Mouse (Mus musculus) telencephalon, adult 2 months (tissue): Measurements from ENCODE around the gene Neu3.
"Not testable (repeated sequence)": the region's sequence is repeated elsewhere in the genome, so short reads cannot be mapped to it uniquely, and the experiment has no call there.

Experiments used
- DNase-seq: peaks from one replicate; pipeline ENCODE4 v3.0.0-alpha.2; 2011; ENCODE audit warnings: low read depth, low spot score

The Neu3 gene

DNA sequence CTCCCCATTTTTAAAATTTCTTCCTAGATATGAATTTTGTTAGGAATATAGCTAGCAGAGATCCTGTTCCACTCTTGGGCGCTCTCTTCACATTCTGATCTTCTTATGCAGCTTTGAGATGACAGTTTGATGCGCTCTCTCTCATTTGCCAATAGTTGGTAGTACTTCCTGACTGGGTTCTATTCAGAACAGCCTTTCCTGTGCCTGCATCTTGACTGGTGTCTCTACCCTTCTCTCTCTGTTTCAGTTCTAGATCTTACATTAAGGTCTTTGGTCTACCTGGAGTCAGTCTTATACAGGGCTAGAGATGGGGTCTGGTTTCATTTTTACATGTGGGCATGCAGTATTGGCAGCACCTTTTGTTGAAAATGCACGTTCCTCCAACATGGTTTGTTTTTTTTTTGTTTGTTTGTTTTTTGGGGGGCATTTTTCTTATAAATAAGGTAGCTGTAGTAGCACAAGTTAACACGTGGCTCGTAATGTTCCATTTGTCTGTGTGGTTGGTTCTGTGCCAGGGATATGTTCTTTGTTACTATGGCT, 6.2 kb upstream of the Neu3 start:
- DNase-seq = no peak

DNA sequence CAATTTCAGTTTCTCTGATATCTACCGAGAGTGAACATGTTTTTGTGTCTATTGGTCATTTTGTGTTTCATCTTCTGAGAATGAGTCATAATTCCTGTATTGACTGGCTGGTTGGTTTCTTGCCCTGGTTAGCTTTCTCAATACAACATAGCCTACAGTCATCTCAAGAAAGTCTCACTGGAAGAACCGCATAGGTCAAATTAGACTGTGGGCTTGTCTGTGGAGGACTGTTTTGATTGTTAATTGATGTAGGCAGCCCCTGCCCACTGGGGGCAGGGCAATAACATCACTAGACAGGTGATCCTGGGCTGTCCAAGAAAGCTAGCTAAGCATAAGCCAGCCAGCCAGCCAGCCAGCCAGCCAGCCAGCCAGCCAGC, 5.6 kb upstream of the Neu3 start:
- no peak for DNase-seq

DNA sequence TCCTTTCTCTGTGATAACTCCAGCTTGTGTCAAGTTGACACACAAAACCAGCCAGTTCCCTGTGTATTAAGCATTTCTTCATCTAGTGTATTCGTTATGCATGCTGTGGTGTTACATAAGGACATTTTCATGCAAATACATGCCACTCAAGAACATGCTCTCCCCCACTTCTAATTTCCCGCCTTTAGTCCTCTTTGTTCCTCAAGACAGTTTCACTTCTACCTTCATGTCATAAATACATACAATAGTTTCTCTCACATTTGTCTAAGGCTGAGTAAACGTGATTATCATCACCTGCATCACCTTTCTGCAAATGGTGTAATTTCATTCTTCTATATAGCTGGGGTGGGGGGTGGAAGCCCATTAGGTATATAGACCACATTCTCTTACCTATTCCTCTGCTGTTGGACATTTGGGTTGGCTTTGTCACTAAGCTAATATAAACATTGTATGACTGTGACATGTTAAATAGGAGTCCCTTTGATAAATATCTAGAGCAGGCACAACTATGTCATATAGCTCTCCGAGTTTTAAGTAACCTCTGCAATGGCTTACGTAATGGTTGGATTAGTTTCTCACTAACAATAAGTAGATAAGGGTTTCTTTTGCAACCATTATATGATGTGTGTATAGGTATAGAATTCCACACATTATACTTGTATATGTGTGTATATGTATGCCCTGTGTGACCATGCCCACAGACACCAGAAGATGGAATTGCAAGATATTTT, 5.1 kb upstream of the Neu3 start:
- no peak for DNase-seq

DNA sequence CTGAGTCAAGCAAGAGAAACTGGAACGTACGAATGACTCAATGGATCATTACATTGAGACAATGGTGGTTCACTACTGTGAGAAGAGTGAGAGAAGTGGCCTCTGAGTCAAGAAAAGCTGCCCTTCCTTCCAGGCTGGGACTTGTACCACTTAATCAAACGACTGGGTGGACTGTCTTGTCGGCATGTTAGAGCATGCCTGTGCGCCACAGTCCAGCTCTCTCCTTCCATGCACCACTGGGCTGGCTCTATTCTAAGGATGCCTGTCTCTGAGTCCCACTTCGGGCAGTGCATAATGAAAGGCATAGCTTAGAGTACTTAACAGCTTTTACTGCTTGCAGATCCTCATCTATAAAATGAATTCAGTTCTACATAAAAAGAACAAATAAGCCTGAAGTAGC, 2.1 kb downstream of the Neu3 start:
- DNase-seq = no peak

DNA sequence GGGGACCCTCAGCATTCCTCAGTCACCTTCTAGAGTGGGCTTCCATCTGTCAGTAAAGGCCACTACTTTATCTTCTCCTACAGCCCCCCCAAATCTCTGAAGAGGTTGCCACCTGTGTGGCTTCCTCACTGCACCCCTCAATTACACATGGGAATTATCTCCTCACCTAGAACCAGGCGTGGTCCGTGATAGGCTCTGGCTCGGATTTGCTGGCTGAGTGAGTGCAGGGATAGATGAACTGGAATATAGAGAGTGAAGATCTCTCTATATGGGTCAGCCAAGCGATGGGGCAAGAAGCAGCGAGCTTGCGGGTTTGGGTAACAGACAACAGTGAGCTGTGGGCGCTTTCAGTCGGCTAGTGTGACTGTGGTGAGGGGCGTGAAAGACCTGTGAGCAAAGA, 2.7 kb downstream of the Neu3 start:
- no peak for DNase-seq

DNA sequence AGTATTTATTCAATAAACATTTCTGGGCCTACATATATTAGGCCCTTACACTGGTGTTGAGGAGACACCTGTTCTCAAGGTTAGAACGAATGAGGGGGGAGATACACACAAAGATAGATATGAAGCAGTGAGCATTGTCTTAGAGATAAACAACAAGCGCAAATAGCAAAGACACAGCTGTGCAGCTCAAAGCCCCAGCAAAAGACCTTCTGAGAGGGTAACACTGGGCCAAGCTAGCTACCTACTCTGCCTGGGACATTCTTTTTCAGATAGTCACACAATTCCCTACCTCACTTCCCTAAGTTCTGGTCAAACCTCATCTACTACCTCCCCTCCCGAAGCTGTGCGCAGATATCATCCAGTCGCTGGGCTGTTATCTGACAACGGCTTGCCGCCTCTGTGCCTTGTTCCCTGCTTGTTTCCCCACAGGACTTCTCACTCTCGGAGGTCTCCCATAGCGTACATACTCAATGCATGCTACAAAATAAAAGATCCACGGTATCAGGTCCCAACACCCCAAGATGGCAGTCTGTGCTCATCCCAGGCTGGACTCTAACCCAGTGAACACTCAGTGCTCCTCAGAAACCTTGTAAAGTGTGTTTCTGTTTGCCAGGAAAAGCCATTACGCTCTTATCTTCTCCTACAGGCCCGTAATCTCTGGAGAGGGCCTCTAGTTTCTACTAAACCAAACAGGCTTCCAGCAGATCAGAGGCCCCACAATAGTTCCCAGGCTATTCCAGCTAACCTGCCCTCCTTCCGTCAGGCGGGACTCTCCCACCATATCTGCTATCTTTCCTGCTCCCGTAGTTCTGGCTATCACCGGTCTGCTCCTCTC, 3.4 kb downstream of the Neu3 start:
- no peak for DNase-seq

DNA sequence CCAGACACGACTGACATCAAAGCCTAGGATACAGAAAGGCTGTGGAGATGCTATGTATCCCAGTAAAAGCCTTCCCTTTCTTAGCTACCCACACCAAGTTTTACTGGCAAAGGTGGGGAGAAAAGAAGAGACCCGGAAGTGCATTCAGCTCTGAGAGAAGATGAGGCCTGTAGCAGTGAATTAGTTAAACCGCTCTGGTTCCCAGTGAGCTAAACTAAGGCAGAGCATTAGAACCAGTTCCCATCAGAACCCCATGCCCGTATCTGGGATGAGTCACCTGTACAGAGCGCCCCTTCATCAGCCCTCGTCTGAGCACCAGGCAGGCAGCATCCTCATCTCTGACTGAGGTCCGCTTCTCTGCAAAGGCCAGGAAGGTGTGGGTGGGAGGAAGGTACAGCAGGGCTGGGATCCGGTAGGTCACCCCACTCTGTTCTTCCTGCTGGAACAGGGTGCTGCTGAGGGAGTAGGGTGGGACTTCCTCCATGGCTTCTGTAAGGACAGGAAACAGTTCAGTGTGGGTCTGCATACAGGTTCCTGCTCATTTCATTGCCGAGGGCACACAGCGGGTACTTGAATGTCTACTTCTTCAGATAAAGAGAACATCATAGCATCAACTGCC, 5.1 kb downstream of the Neu3 start:
- DNase-seq = no peak

DNA sequence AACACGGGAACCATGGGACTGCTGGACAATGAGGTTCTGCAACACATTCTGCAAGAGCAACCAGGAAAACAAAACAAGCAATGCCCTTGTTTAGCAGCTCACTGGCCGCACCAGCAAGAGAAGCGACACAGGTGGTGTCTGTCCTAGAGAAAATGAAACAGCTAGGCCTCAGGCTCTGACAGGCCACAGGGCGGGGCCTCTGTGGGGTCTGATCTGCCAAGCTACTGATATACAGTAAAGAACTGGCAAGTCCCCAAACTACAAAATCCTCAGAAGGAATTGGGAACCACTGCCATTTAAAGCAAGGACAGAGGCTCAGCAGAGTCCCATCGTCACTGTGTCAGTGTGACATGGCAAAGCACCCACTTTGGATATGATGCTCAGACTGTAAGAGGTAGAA, 5.8 kb downstream of the Neu3 start:
- DNase-seq = no peak

DNA sequence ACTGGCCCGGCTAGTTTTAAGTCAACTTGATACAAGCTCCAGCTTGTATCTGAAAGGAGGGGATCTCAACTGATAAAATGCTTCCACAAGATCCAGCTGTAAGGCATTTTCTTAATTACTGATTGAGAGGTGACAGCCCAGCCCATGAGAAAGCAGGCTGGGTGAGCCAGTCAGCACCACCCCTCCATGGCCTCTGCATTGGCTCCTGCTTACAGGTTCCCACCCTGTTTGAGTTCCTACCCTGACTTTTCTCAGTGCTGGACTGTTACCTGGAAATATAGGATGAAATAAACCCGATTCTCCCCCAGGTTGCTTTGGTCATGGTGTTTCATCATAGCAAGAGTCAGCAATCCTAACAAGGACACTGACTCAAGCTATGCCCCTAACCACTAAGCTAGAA, 6.3 kb downstream of the Neu3 start:
- no peak for DNase-seq

DNA sequence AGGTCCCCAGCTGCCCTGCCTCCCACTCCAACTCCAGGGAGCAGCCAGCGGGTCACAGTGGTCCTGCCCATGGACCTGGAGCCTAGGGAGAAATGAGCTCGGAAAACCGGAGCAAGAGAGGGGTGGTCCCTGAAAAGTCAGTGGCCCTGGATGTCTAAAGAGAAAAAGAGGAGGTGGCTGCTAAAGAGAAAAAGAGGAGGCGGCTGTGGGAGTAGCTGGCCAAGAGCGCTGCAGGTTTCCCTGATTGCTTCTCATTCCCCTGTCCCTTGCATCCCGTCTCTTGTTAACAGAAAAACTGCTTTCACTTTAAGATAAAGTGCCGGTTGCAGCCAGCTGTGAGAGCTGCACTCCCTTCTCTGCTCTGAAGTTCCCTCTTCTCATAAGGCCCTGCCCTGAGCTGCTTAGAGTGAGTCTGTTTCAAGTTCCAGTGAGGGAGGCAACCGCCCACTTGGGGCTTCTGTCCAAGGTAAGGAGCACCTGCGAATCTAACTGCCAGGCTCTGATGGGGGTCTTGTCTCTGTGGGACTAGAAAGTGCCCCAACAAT, 10.0 kb downstream of the Neu3 start:
- DNase-seq = not testable (repeated sequence)

DNA sequence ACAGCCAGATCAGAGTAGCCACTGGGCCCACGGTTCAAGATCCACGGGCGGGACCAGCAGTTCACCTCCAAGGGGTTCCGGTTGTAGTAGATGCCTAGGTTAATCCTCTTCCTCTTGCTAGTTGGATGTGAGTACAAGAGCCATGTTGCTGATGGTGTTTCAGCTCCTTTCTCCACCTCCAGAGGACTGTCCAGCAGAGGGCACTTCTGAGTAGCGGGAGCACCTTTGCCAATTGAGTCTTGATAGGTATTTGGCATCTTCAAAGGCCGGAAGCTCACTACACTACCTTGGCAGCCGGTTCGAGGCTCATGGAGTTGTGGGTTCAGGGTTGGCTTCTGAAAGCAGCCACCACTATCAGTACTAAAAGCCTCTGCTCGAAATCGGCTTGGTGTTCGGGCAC, 14.8 kb downstream of the Neu3 start:
- no peak for DNase-seq

DNA sequence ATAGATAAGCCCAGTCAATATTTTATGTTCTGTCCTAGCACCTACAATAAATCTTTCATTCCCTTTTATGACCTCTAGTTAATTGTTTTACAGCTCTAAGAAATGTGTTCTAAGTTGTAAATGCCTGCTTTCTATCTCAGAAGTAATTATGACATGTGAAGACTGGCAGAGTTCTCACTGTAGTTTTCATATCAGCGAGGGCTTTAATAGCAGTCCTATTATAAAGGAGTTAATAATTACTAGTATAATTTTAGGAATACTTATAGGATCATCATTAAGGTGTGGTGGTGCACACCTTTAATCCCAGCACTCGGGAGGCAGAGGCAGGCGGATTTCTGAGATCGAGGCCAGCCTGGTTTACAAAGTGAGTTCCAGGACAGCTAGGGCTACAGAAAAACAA, 16.6 kb downstream of the Neu3 start:
- DNase-seq = no peak

DNA sequence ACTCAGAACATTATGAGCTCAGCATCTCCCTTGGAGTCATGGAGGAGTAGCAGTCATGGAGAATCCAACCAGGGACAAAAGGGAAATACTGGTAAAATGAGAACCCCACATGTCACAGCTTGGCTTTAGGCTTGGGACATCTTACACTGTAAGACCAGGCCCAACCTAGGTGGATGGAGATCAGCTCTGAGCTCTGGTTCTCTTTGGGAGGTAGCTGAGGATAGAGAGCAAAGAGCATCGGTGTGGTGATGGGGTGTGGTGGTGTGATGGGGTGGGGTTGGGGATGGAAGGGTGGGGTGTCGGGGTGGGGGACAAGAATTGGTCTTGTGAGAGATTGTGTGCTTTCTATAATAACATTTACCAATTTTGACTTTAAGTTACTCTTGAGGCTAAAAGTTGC, 17.4 kb downstream of the Neu3 start:
- DNase-seq = no peak

DNA sequence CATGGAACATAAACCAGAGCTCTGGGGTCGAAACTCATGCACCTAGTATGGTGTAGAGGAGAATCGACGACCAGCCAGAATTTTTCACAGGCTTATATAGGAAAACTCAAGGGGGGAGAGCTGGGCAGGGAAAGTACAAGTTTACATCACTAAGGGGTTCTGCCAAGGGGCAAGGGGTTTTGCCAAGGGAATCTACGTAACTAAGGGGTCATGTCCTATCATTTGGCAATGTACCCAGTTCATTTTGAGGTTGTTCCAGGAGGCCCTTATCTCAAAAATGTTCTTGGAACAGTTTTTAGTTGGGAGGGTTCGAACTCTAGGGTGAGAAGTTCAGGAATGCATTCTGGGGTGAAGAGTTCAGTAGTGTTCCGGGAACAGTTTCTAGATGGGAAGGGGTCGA, 21.2 kb downstream of the Neu3 start:
- not testable (repeated sequence) for DNase-seq

DNA sequence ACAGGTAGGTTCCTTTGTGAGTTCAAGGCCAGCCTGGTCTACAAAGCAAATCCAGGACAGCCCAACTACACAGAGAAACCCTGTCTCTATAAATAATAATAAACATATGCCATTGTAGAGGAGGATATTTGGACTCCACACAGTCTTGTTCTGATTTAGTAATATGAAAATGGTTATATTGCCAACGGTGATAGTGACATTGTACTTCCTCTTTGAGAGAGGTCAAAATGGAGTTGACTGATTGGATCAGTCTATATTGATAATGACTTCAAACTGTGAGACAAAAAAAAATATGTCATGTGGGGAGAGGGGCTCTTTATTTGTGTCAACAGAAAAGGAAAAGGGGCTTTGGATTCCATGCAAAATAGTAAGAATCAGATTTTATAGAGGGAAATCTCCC, 22.9 kb downstream of the Neu3 start:
- DNase-seq = no peak

DNA sequence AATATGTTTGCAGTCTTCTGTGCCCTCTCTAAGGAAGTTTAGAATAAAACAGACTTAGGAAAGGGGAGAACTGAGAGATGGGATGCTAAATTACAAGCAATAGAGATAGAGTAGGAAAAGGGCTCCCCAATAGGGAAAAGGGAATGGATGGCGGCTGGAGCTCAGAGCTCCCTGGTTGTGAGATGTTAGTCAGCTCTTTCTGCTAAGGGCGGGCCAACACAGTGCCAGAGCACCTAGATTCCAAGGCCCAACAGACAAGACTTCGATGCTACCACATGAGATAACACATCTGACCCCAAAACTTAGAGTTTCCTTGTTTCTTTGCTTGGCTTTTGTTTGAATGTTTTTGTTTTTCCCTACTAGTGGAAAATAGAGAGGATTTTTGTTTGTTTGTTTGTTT, 24.2 kb downstream of the Neu3 start:
- not testable (repeated sequence) for DNase-seq

DNA sequence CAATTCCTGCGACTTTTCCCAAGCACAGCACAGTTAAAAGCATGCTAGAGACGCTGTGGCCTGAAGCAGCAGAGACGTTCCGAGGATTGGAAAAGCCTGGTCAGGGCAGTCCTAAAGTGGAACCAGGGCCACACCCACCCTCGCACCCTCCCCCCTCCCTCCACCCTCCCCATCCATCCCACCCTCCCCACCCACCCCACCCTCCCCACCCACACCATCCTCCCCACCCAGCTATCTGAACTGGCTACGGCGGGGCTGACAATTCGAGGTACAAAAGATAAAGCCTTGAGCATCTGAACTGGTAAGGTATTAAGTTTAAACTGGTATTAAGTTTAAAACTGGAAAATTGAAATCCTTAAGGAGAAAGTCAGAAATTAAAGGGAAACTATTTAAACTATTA, 24.7 kb downstream of the Neu3 start:
- no peak for DNase-seq

DNA sequence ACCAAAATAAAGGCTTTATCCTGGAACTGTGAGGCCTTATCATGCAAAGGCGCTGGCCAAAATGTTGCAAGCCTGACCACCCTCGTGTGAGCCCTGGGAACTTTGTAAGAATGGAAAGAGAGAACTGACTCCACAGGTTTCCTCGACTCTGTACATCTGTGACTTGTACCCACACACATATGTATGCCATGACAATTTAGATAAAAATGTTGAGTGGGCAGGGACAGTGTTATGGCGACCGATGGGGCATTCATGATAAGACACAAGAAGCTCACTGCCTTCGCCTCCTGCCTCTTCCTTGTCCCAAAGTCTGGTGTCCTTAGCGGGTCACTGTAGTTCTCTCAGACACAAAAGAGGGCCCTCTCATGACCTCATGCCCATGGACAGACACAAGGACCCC, 29.1 kb downstream of the Neu3 start:
- DNase-seq = no peak

DNA sequence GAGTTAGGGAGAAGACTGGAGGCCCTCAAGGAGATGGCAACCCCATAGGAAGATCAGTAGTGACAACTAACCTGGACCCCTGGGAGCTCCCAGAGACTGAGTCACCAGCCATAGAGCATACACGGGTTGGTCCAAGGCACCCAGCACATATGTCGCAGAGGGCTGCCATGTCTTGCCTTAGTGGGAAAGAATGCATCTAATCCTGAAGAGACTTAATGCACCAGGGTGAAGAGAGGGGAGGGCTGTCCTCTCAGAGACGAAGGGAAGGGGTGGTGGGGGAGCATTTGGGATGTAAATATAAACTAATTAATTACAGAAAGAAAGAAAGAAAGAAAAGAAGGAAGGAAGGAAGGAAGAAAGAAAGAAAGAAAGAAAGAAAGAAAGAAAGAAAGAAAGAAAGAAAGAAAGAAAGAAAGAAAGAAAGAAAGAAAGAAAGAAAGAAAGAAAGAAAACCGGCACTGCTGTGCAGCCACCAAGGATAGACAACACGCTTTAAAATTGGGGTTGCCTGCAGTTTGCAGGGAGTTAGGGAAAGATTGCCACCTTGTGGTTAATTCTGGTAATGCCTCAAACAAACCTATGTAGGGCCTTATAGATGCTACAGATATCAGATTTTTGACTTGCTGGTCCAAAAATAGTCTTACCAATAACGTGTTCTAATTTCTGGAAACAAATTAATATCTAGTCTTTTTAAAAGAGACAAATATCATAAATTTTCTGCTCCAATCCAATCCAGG, 30.1 kb downstream of the Neu3 start:
- peak; percentile 74 for DNase-seq

DNA sequence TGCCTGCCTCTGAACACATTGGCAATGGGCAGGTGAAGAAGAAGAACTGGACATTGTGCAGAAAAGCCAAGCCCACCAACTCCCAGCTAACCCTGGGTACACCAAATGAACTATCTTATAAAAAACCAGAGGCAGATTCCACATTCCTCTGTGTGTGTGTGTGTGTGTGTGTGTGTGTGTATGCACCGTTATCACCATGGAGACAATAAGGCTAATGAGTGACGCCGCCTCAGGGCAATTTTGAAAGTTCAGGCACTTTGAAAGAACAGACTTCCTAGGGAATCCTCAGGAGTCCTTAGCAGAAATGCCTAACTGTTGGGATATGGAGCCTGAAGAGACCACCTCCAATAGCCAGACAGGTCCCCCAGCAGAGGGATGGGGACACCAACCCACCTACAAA, 31.0 kb downstream of the Neu3 start:
- DNase-seq = no peak

DNA sequence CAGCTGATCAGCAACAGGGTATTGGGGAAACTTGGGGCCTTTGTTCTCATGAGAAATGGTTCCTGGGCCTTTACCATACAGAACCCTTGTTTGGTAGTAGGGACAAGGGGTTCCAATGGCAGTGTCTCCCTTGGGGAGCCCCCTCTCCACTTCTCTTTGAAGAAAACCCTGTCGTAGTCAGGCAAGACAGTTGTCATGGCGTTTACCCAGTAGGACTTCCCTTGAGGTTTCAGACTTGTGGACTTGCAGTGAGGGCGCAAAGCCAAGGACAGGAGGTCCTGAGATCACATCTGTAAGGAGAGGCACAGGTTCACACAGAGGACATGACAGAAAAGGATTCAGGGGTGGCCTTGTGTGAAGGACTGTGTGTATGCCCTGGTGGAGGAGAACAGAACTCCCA, 31.7 kb downstream of the Neu3 start:
- no peak for DNase-seq
